Mouse (Mus musculus) forebrain, embryonic 15.5 days (tissue): ENCODE data around the gene Cped1. TPM values are rescaled to one million over a fixed set of nuclear protein-coding genes. Genes with fewer than 3 reads are reported as not detected.

ENCODE experiments used
- ATAC-seq: fragments of 200-750 bp; cut with Nextera tagmentation; replicated peaks from 2 replicates; pipeline ENCODE4 v1.8.0; 2017; ENCODE audit warnings: mild to moderate bottlenecking, moderate TSS enrichment, moderate library complexity
- H3K27ac ChIP-seq: fragments of 300-500 bp; sonication (generic); replicated peaks from 2 replicates; pipeline ENCODE4 v1.5.1; 2015; ENCODE audit warnings: mild to moderate bottlenecking, inconsistent platforms
- H3K27me3 ChIP-seq: fragments of 300-500 bp; sonication (generic); 2 replicates; pipeline ENCODE4 v1.6.1; 2015; ENCODE audit warnings: inconsistent platforms
- H3K36me3 ChIP-seq: fragments of 300-500 bp; sonication (generic); 2 replicates; pipeline ENCODE4 v1.6.1; 2015; ENCODE audit warnings: mild to moderate bottlenecking, inconsistent platforms
- H3K4me1 ChIP-seq: fragments of 300-500 bp; sonication (generic); 2 replicates; pipeline ENCODE4 v1.6.1; 2015; ENCODE audit warnings: inconsistent platforms
- H3K4me2 ChIP-seq: fragments of 300-500 bp; sonication (generic); replicated peaks from 2 replicates; pipeline ENCODE4 v1.6.1; 2015; ENCODE audit warnings: mild to moderate bottlenecking, inconsistent platforms
- H3K4me3 ChIP-seq: fragments of 300-500 bp; sonication (generic); 2 replicates; pipeline ENCODE4 v1.5.1; 2015; ENCODE audit warnings: mild to moderate bottlenecking, inconsistent platforms
- H3K9ac ChIP-seq: fragments of 300-500 bp; sonication (generic); replicated peaks from 2 replicates; pipeline ENCODE4 v1.6.1; 2015; ENCODE audit warnings: mild to moderate bottlenecking, inconsistent platforms
- H3K9me3 ChIP-seq: fragments of 300-500 bp; sonication (generic); 2 replicates; pipeline ENCODE4 v1.6.1; 2016; ENCODE audit warnings: inconsistent platforms
- WGBS: fragments of 180-500 bp; shearing (Covaris S2); methylation state at CpG from one replicate; pipeline ENCODE4 v1.1.7; 2015; ENCODE audit warnings: mixed read lengths; 5-methylcytosine and 5-hydroxymethylcytosine counted together
- polyA plus RNA-seq: library from polyadenylated mRNA; unstranded; fragments of >200 nt; fragmentation: Nextera tagmentation; extraction: Ambion mirVana; gene quantifications from 2 replicates; pipeline ENCODE4 v1.2.1, GENCODE M21; 2015

The Cped1 gene
- polyA plus RNA-seq, 1 experiment from 2014 or later: 3.0 TPM

- Histone ChIP-seq H3K27me3 (no peaks in the 10 kb centered on the region), H3K4me1 (no peaks in the 10 kb centered on the region), H3K4me3 (no peak overlapping the region), H3K9me3 (no peaks in the 10 kb centered on the region), H3K27ac (no peak overlapping the region), H3K4me2 (no peak overlapping the region), H3K36me3 (no peaks in the 10 kb centered on the region), H3K9ac (no peak overlapping the region)
- ATAC-seq: no peak
- WGBS: 56% methylated on average over 8 of the region's 8 CpGs
Observed at GRCm38 (mm10) chr6:22269840-22270521, 284.3 kb downstream of the Cped1 start.

GRCm38 (mm10) chr6:22277941-22278340, 292.2 kb downstream of the Cped1 start:
- Histone ChIP-seq H3K4me2 (no peak overlapping the region), H3K9me3 (no peaks in the 10 kb centered on the region), H3K4me1 (peaks cover 8% of the 10 kb centered on the region), H3K9ac (no peak overlapping the region), H3K4me3 (no peak overlapping the region), H3K36me3 (no peaks in the 10 kb centered on the region), H3K27me3 (no peaks in the 10 kb centered on the region), H3K27ac (no peak overlapping the region)
- WGBS: 92% methylated on average over 3 of the region's 3 CpGs
- no peak for ATAC-seq

GRCm38 (mm10) chr6:22280217-22280861, 294.6 kb downstream of the Cped1 start:
- Histone ChIP-seq H3K36me3 (no peaks in the 10 kb centered on the region), H3K9ac (no peak overlapping the region), H3K4me2 (peak overlapping the region; percentile 23), H3K4me1 (peaks cover 8% of the 10 kb centered on the region), H3K9me3 (no peaks in the 10 kb centered on the region), H3K27me3 (no peaks in the 10 kb centered on the region), H3K4me3 (no peak overlapping the region), H3K27ac (no peak overlapping the region)
- ATAC-seq: 0 out of 2 replicates have a peak, but pooled peaks have one; percentile 16
- 55% methylated on average over 14 of the region's 14 CpGs for WGBS

- H3K9me3 ChIP-seq: no peaks in the 10 kb centered on the region
- 91% methylated on average over 4 of the region's 4 CpGs for WGBS
- no peak for ATAC-seq
- peaks cover 8% of the 10 kb centered on the region for H3K4me1 ChIP-seq
- H3K27ac ChIP-seq: no peak overlapping the region
- H3K4me2 ChIP-seq: no peak overlapping the region
- no peak overlapping the region for H3K4me3 ChIP-seq
- H3K27me3 ChIP-seq: 0 out of 2 replicates have a peak, but pooled peaks cover 6% of the 10 kb centered on the region
- H3K9ac ChIP-seq: no peak overlapping the region
- H3K36me3 ChIP-seq: no peaks in the 10 kb centered on the region
Observed at GRCm38 (mm10) chr6:22282405-22282804, 296.7 kb downstream of the Cped1 start.

GRCm38 (mm10) chr6:22288004-22288736, 302.5 kb downstream of the Cped1 start, which contains the start of gene Wnt16:
Gene Wnt16 (plus strand): TSS chr6:22288227.
- Histone ChIP-seq H3K4me1 (peaks cover 21% of the 10 kb centered on the region), H3K27me3 (peaks cover 42% of the 10 kb centered on the region), H3K4me2 (peak within 1 kb of the TSS; percentile 76), H3K36me3 (no peaks in the 10 kb centered on the region), H3K27ac (no peak within 1 kb of the TSS), H3K9me3 (no peaks in the 10 kb centered on the region), H3K9ac (0 out of 2 replicates have a peak within 1 kb of the TSS, but pooled peaks have one; percentile 31), H3K4me3 (peak within 1 kb of the TSS; percentile 43)
- WGBS: 2% methylated on average over 20 of the region's 20 CpGs
- peak; percentile 74 for ATAC-seq

- Histone ChIP-seq H3K9me3 (no peaks in the 10 kb centered on the region), H3K4me1 (peaks cover 21% of the 10 kb centered on the region), H3K4me2 (peak overlapping the region; percentile 76), H3K36me3 (no peaks in the 10 kb centered on the region), H3K27me3 (peaks cover 44% of the 10 kb centered on the region), H3K27ac (no peak overlapping the region), H3K4me3 (peak overlapping the region; percentile 43), H3K9ac (0 out of 2 replicates have a peak overlapping the region, but pooled peaks have one; percentile 31)
- WGBS: under 1% methylated on average over 38 of the region's 38 CpGs
- peak; percentile 80 for ATAC-seq
Observed at GRCm38 (mm10) chr6:22288737-22289460, 303.2 kb downstream of the Cped1 start.

GRCm38 (mm10) chr6:22289461-22290021, 303.8 kb downstream of the Cped1 start:
- Histone ChIP-seq H3K9ac (no peak overlapping the region), H3K27me3 (peaks cover 44% of the 10 kb centered on the region)

GRCm38 (mm10) chr6:22290790-22291189, 305.1 kb downstream of the Cped1 start:
- H3K4me3 ChIP-seq: no peak overlapping the region
- no peaks in the 10 kb centered on the region for H3K36me3 ChIP-seq
- H3K4me1 ChIP-seq: peaks cover 21% of the 10 kb centered on the region
- H3K27me3 ChIP-seq: peaks cover 44% of the 10 kb centered on the region
- H3K9ac ChIP-seq: no peak overlapping the region
- 77% methylated on average over 8 of the region's 8 CpGs for WGBS
- no peak overlapping the region for H3K4me2 ChIP-seq
- H3K27ac ChIP-seq: no peak overlapping the region
- no peaks in the 10 kb centered on the region for H3K9me3 ChIP-seq
- ATAC-seq: no peak

More at GRCm38 (mm10) chr6:22289461-22290021, 303.8 kb downstream of the Cped1 start:
- H3K4me1 ChIP-seq: peaks cover 21% of the 10 kb centered on the region
- ATAC-seq: no peak
- no peaks in the 10 kb centered on the region for H3K36me3 ChIP-seq
- H3K9me3 ChIP-seq: no peaks in the 10 kb centered on the region
- H3K27ac ChIP-seq: no peak overlapping the region
- 3% methylated on average over 21 of the region's 21 CpGs for WGBS
- H3K4me2 ChIP-seq: peak overlapping the region; percentile 76
- H3K4me3 ChIP-seq: peak overlapping the region; percentile 43

GRCm38 (mm10) chr6:22292056-22292455, 306.3 kb downstream of the Cped1 start:
- H3K27ac ChIP-seq: no peak overlapping the region
- no peak overlapping the region for H3K4me3 ChIP-seq
- WGBS: 55% methylated on average over 4 of the region's 4 CpGs
- H3K4me2 ChIP-seq: no peak overlapping the region
- no peaks in the 10 kb centered on the region for H3K9me3 ChIP-seq
- H3K27me3 ChIP-seq: peaks cover 38% of the 10 kb centered on the region
- H3K9ac ChIP-seq: no peak overlapping the region
- H3K36me3 ChIP-seq: no peaks in the 10 kb centered on the region
- no peak for ATAC-seq
- peaks cover 21% of the 10 kb centered on the region for H3K4me1 ChIP-seq

GRCm38 (mm10) chr6:22293922-22294321, 308.2 kb downstream of the Cped1 start:
- H3K9ac ChIP-seq: no peak overlapping the region
- H3K9me3 ChIP-seq: no peaks in the 10 kb centered on the region
- no peak for ATAC-seq
- H3K4me3 ChIP-seq: no peak overlapping the region
- no peaks in the 10 kb centered on the region for H3K36me3 ChIP-seq
- H3K4me1 ChIP-seq: peaks cover 9% of the 10 kb centered on the region
- no peak overlapping the region for H3K4me2 ChIP-seq
- H3K27me3 ChIP-seq: peaks cover 28% of the 10 kb centered on the region
- H3K27ac ChIP-seq: no peak overlapping the region
- 17% methylated on average over 3 of the region's 3 CpGs for WGBS

- ATAC-seq: no peak
- WGBS: 87% methylated on average over 6 of the region's 6 CpGs
- H3K36me3 ChIP-seq: no peaks in the 10 kb centered on the region; the same call in 1 of the 2 replicates
Observed at GRCm38 (mm10) chr6:22297028-22297427, 311.3 kb downstream of the Cped1 start.

More at GRCm38 (mm10) chr6:22297028-22297427, 311.3 kb downstream of the Cped1 start:
- no peak overlapping the region for H3K9ac ChIP-seq
- no peaks in the 10 kb centered on the region for H3K9me3 ChIP-seq
- H3K27me3 ChIP-seq: peaks cover 6% of the 10 kb centered on the region; the same call in 1 of the 2 replicates
- H3K27ac ChIP-seq: no peak overlapping the region
- no peaks in the 10 kb centered on the region for H3K4me1 ChIP-seq
- no peak overlapping the region for H3K4me3 ChIP-seq
- no peak overlapping the region for H3K4me2 ChIP-seq
